Mouse (Mus musculus) limb, embryonic 11.5 days (tissue): Measurements from ENCODE around the gene Zfp503. TPM values are rescaled to one million over a fixed set of nuclear protein-coding genes. Genes with fewer than 3 reads are reported as not detected.

ENCODE experiments used
- ATAC-seq: fragments of 200-750 bp; cut with Nextera tagmentation; 2 replicates; pipeline ENCODE4 v1.8.0; 2017; ENCODE audit warnings: low read depth; ENCODE audit not compliant: insufficient number of reproducible peaks, low FRiP score, low TSS enrichment
- DNase-seq: peaks from one replicate; pipeline ENCODE4 v3.0.0-alpha.2; 2015; ENCODE audit warnings: low spot score
- H3K27ac ChIP-seq: fragments of 300-500 bp; sonication (generic); replicated peaks from 2 replicates; pipeline ENCODE4 v1.5.1; 2014; ENCODE audit warnings: low read depth, mild to moderate bottlenecking, low read length
- H3K27me3 ChIP-seq: fragments of 300-500 bp; sonication (generic); 2 replicates; pipeline ENCODE4 v1.6.1; 2014; ENCODE audit warnings: mild to moderate bottlenecking, low read length, mixed read lengths; ENCODE audit not compliant: control insufficient read depth, insufficient read depth
- H3K36me3 ChIP-seq: fragments of 300-500 bp; sonication (generic); 2 replicates; pipeline ENCODE4 v1.6.1; 2014; ENCODE audit warnings: mild to moderate bottlenecking, low read length, moderate library complexity, mixed read lengths; ENCODE audit not compliant: control insufficient read depth, insufficient read depth
- H3K4me1 ChIP-seq: fragments of 300-500 bp; sonication (generic); 2 replicates; pipeline ENCODE4 v1.6.1; 2014; ENCODE audit warnings: low read length, mixed read lengths; ENCODE audit not compliant: control insufficient read depth, insufficient read depth
- H3K4me2 ChIP-seq: fragments of 300-500 bp; sonication (generic); 2 replicates; pipeline ENCODE4 v1.6.1; 2014; ENCODE audit warnings: low read depth, mild to moderate bottlenecking, moderate library complexity; ENCODE audit not compliant: severe bottlenecking
- H3K4me3 ChIP-seq: fragments of 300-500 bp; sonication (generic); 2 replicates; pipeline ENCODE4 v1.5.1; 2014; ENCODE audit warnings: low read depth, low read length
- H3K9ac ChIP-seq: fragments of 300-500 bp; sonication (generic); 2 replicates; pipeline ENCODE4 v1.6.1; 2014; ENCODE audit warnings: mild to moderate bottlenecking, low read length
- H3K9me3 ChIP-seq: fragments of 300-500 bp; sonication (generic); 2 replicates; pipeline ENCODE4 v1.6.1; 2016; ENCODE audit warnings: low read length; ENCODE audit not compliant: control insufficient read depth
- WGBS: fragments of 180-500 bp; shearing (Covaris S2); extraction: QIAGEN DNeasy Blood & Tissue Kit; methylation state at CpG from one replicate; pipeline ENCODE4 v1.1.7; 2014; 5-methylcytosine and 5-hydroxymethylcytosine counted together
- polyA plus RNA-seq: library from polyadenylated mRNA; unstranded; fragments of >200 nt; fragmentation: Nextera tagmentation; extraction: Ambion mirVana; gene quantifications from 2 replicates; pipeline ENCODE4 v1.2.1, GENCODE M21; 2014

Zfp503 gene
- polyA plus RNA-seq, 1 experiment from 2014 or later, result 16.1 TPM

DNA sequence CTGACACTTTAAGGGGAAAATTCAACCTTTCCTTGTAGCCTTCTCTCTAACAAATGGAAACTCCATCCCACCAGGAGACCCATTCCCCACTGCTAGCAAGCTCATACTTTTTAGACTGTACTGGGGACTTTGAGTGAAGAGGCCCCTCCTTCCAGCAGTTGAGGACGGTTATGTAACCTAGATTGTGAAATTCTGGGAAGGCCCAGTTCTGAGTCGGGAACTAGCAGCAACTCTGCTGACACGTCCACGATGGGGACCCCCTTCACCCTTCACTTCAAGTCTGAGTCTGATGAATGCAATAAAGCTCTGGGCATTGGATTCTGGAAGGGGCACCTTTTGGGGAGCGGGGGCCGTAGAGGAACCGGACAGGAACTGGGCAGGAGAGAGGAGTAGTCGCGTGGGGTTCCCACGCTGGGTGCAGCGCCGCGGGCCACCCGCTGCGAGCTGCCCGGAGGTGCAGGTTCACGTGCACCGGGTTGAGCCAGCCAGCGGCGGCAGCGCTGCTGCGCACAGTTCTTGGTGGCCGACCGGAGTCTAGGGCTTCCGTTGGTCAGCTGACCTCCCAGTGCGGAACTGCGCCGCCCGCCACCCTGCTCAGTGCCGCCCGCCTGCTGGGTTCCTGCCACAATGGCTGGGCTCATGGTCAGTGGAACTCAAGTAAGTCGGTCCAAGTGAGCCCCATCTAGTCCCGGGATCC is 30.0 kb upstream of the Zfp503 start, which contains the start of gene Lrmda:
Lrmda (plus strand) TSS at position 461 of the 697 bp plus-strand sequence.
- 3% methylated on average over 33 of the region's 33 CpGs for WGBS
- no peaks in the 10 kb centered on the region for H3K9me3 ChIP-seq
- H3K9ac ChIP-seq, result peak within 1 kb of the TSS; percentile 34; the same call in 1 of the 2 replicates
- no peaks in the 10 kb centered on the region for H3K36me3 ChIP-seq
- no peak within 1 kb of the TSS for H3K27ac ChIP-seq
- H3K27me3 ChIP-seq, result peaks cover 20% of the 10 kb centered on the region
- peak within 1 kb of the TSS; percentile 29 for H3K4me3 ChIP-seq
- DNase-seq, result peak; percentile 62
- no peaks in the 10 kb centered on the region for H3K4me1 ChIP-seq
- no peak for ATAC-seq
- peak within 1 kb of the TSS; percentile 88 for H3K4me2 ChIP-seq

DNA sequence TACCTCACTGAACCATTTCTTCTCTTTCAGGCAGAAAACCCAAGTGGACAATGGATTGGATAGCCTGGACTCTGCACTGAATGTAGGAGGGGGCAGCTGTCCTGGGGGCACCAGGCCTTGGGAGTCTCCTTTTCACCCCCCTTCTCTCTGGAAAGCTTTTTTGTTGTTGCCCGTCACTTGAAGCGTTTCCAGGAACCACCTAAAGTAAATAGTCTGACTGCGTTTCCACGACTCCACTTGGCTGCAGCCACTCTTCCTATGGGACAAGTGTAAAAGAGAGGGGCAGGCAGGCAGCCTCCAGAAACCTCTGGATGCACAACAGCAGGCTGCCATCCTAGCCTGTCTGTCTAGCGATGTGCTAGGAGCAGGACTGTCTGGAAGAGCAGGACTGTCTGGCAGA is 27.6 kb upstream of the Zfp503 start:
- Histone ChIP-seq H3K4me3 (no peak overlapping the region), H3K27me3 (peaks cover 20% of the 10 kb centered on the region), H3K9ac (no peak overlapping the region), H3K9me3 (no peaks in the 10 kb centered on the region), H3K27ac (no peak overlapping the region), H3K4me1 (no peaks in the 10 kb centered on the region), H3K36me3 (no peaks in the 10 kb centered on the region), H3K4me2 (no peak overlapping the region)
- DNase-seq (no peak), ATAC-seq (no peak)
- WGBS, result 70% methylated on average over 5 of the region's 5 CpGs

DNA sequence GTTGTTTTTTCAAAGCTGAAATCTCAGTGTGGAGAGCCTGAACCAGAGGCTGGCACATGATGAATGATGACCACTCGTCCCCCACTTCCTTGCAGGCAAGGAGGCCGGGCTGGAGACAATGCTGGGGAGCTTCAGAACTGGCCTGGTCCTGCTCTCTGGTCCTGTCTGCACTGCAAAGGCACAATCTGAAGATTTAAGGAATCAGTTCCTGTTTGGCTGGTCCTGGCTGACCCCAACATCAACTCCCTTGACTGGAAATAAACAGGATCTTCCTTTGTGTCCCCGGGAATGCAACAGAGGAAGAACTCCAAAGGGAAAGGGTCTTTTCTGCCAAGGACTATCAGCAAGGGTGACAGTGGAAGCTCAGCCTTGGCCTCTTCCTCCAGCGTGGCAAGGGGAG is 25.4 kb upstream of the Zfp503 start:
- H3K9me3 ChIP-seq, result no peaks in the 10 kb centered on the region
- DNase-seq (no peak), ATAC-seq (no peak)
- H3K4me1 ChIP-seq, result no peaks in the 10 kb centered on the region
- no peak overlapping the region for H3K27ac ChIP-seq
- peaks cover 14% of the 10 kb centered on the region for H3K27me3 ChIP-seq
- H3K4me2 ChIP-seq, result no peak overlapping the region
- H3K4me3 ChIP-seq, result no peak overlapping the region
- no peaks in the 10 kb centered on the region for H3K36me3 ChIP-seq
- 49% methylated on average over 4 of the region's 4 CpGs for WGBS
- no peak overlapping the region for H3K9ac ChIP-seq

- DNase-seq (no peak), ATAC-seq (no peak)
- H3K27me3 ChIP-seq, result peaks cover 12% of the 10 kb centered on the region
- no peak overlapping the region for H3K27ac ChIP-seq
- H3K4me2 ChIP-seq, result no peak overlapping the region
- H3K36me3 ChIP-seq, result no peaks in the 10 kb centered on the region
- no peak overlapping the region for H3K9ac ChIP-seq
- no peaks in the 10 kb centered on the region for H3K4me1 ChIP-seq
- H3K4me3 ChIP-seq, result no peak overlapping the region
- 88% methylated on average over 5 of the region's 5 CpGs for WGBS
- no peaks in the 10 kb centered on the region for H3K9me3 ChIP-seq
These were observed 24.9 kb upstream of the Zfp503 start for GRCm38 (mm10) chr14:22014315-22014714.

DNA sequence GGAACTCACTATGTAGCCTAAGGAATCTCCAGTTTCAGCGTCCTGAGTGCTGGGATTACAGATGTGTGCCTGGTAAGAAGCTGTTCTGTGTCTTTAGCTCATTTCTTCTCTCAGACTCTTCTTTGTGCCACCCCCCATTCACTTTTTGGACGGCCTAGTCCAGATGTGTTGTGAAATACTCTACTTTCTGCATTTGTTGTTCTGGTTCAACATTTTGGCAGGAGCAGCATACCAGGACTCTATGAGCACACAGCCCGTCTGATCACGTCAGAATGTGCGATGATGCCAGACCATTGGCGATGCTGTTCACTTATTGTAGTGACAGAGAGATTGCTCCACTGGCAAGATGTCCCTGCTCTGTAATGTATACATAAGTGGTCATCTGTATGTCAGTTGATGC is 17.6 kb upstream of the Zfp503 start:
- ATAC-seq (no peak), DNase-seq (no peak)
- no peak overlapping the region for H3K27ac ChIP-seq
- no peak overlapping the region for H3K4me2 ChIP-seq
- WGBS, result 86% methylated on average over 6 of the region's 6 CpGs
- H3K27me3 ChIP-seq, result no peaks in the 10 kb centered on the region
- no peak overlapping the region for H3K9ac ChIP-seq
- no peaks in the 10 kb centered on the region for H3K4me1 ChIP-seq
- H3K36me3 ChIP-seq, result no peaks in the 10 kb centered on the region
- no peaks in the 10 kb centered on the region for H3K9me3 ChIP-seq
- H3K4me3 ChIP-seq, result no peak overlapping the region

DNA sequence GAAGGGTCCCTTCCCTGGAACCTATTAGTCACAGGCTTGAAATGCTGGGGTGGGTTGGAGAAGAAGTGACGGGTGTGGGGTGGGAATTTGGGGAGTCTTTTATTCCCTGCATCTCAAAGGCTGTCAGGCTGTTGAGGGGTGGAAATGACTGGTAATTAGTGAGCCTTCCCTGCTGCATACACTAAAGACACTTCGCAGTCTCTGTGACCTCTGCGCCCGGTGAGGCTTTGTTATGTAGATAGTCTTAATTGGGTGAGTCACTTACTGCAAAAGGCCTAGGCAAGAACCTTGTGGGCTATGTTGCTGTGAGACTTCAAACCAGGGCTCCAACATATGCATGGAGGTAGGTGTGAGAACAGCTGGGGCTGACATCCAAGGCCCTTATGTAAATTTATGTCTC is 15.5 kb upstream of the Zfp503 start:
- no peak overlapping the region for H3K4me2 ChIP-seq
- DNase-seq, result no peak
- WGBS, result 14% methylated on average over 4 of the region's 4 CpGs
- no peaks in the 10 kb centered on the region for H3K36me3 ChIP-seq
- H3K4me3 ChIP-seq, result no peak overlapping the region
- H3K9ac ChIP-seq, result no peak overlapping the region
- no peaks in the 10 kb centered on the region for H3K9me3 ChIP-seq
- H3K27ac ChIP-seq, result no peak overlapping the region
- H3K4me1 ChIP-seq, result no peaks in the 10 kb centered on the region
- no peaks in the 10 kb centered on the region for H3K27me3 ChIP-seq
- no peak for ATAC-seq

DNA sequence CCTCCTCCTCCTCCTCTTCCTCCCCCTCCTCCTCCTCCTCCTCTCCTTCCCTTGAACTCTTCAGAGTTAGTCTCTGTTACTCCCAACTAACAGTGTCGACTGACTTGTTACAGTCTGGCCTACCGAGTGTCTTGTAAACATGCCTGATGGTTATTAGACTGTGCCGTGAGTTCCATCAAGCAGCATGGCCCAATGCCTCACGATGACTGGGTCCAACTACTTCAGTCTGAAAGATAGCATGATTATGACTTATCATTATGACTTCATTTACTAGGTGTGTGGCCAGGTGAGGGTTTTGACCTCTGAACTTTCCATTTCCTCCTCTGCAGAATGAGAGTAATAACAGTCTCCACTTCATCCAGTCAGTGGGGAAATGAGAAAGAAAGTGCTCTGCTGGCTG is 14.2 kb upstream of the Zfp503 start:
- no peak for ATAC-seq
- Histone ChIP-seq H3K4me1 (no peaks in the 10 kb centered on the region), H3K36me3 (no peaks in the 10 kb centered on the region), H3K4me3 (no peak overlapping the region), H3K9ac (no peak overlapping the region), H3K27ac (no peak overlapping the region), H3K4me2 (no peak overlapping the region), H3K9me3 (no peaks in the 10 kb centered on the region), H3K27me3 (no peaks in the 10 kb centered on the region)
- DNase-seq, result no peak
- 62% methylated on average over 4 of the region's 4 CpGs for WGBS

- H3K27ac ChIP-seq, result no peak overlapping the region
- no peaks in the 10 kb centered on the region for H3K9me3 ChIP-seq
- H3K4me3 ChIP-seq, result no peak overlapping the region
- no peak for DNase-seq
- H3K36me3 ChIP-seq, result no peaks in the 10 kb centered on the region
- no peak for ATAC-seq
- H3K9ac ChIP-seq, result no peak overlapping the region
- 73% methylated on average over 1 of the region's 1 CpGs for WGBS
- no peaks in the 10 kb centered on the region for H3K4me1 ChIP-seq
- no peaks in the 10 kb centered on the region for H3K27me3 ChIP-seq
- H3K4me2 ChIP-seq, result no peak overlapping the region
These were observed 13.8 kb upstream of the Zfp503 start for GRCm38 (mm10) chr14:22003231-22003630.

DNA sequence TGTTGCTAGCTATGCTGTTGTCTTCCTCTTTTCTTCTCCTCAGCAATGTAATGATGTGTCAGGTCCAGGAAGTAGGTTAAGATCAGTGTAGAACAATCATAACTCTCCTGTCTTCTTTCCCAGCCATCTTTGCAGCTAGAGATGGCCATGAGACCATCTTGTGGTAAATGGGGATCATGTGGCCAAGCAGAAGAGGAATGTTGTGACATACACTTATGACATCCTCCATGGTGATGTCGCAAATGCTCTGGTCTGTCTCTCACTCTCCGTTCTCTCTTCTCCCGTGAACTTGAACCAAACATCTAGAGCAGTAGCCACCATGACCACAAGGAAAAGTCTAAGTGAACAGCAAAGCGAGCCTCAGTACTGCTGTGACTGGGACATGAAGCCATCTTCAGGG is 10.2 kb upstream of the Zfp503 start:
- H3K4me2 ChIP-seq, result no peak overlapping the region
- ATAC-seq, result no peak
- no peak for DNase-seq
- no peak overlapping the region for H3K4me3 ChIP-seq
- no peaks in the 10 kb centered on the region for H3K4me1 ChIP-seq
- WGBS, result 90% methylated on average over 4 of the region's 4 CpGs
- no peaks in the 10 kb centered on the region for H3K27me3 ChIP-seq
- no peak overlapping the region for H3K27ac ChIP-seq
- H3K9ac ChIP-seq, result no peak overlapping the region
- H3K9me3 ChIP-seq, result no peaks in the 10 kb centered on the region
- H3K36me3 ChIP-seq, result no peaks in the 10 kb centered on the region
